Mouse (Mus musculus): Measurements from ENCODE around the gene Prkca. TPM values are rescaled to one million over a fixed set of nuclear protein-coding genes. Genes with fewer than 3 reads are reported as not detected.

Prkca gene
- total and polyA plus RNA-seq, 3 experiments, result 15.3 to 30.9 (median 19.9) TPM

GRCm38 (mm10) chr11:108020889-108021288 lies 322.8 kb downstream of the Prkca start:
- no peaks in the 10 kb centered on the region for H3K36me3 ChIP-seq (ENCODE audit: control insufficient read depth in 1 of 2, insufficient read depth in 2 of 2, low read length in 2 of 2)
- no peaks in the 10 kb centered on the region for H3K27me3 ChIP-seq (ENCODE audit: control insufficient read depth in 1 of 2, insufficient read depth in 2 of 2, low read length in 2 of 2)
- H3K9ac ChIP-seq (ENCODE audit: control insufficient read depth, low read depth, low read length, poor library complexity, severe bottlenecking), result no peak overlapping the region
- no peak for TF ChIP-seq KAT2A (conservative IDR thresholded peaks at IDR 0.05; ENCODE audit: low read depth, low read length)
- TF ChIP-seq POLR2A (IDR thresholded peaks at IDR 0.05; ENCODE audit: control insufficient read depth in 1 of 2, insufficient read depth in 1 of 2, low read depth in 1 of 2, low read length in 2 of 2, poor library complexity in 1 of 2), result no peak
- no peak for TF ChIP-seq BHLHE40 (IDR thresholded peaks at IDR 0.05; ENCODE audit: borderline replicate concordance, low read depth, low read length)
- no peak for TF ChIP-seq MAZ (IDR thresholded peaks at IDR 0.05; ENCODE audit: low read depth, low read length)
- TF ChIP-seq HCFC1 (IDR thresholded peaks at IDR 0.05; ENCODE audit: low read depth, low read length), result no peak
- no peak for TF ChIP-seq GABPA (IDR thresholded peaks at IDR 0.05; ENCODE audit: low read depth, low read length)
- no peak for TF ChIP-seq JUND (IDR thresholded peaks at IDR 0.05; ENCODE audit: low read depth, low read length)
- TF ChIP-seq ETS1 (IDR thresholded peaks at IDR 0.05; ENCODE audit: low read depth, low read length), result no peak
- TF ChIP-seq EP300 (IDR thresholded peaks at IDR 0.05; ENCODE audit: low read depth in 1 of 2, low read length in 2 of 2), result no peak
- TF ChIP-seq ELF1 (IDR thresholded peaks at IDR 0.05; ENCODE audit: low read depth, low read length), result no peak
- TF ChIP-seq USF1 (IDR thresholded peaks at IDR 0.05; ENCODE audit: low read depth, low read length), result no peak
- no peak for TF ChIP-seq ZKSCAN1 (IDR thresholded peaks at IDR 0.05; ENCODE audit: low read depth, low read length)
- TF ChIP-seq POLR2AphosphoS5 (IDR thresholded peaks at IDR 0.05; ENCODE audit: borderline replicate concordance, low read depth, low read length), result no peak
- TF ChIP-seq MYB (IDR thresholded peaks at IDR 0.05; ENCODE audit: low read depth, low read length), result no peak
- no peak for TF ChIP-seq NELFE (IDR thresholded peaks at IDR 0.05; ENCODE audit: low read depth, low read length)
- no peak for TF ChIP-seq CHD1 (IDR thresholded peaks at IDR 0.05; ENCODE audit: low read depth, low read length)
- H3K4me3 ChIP-seq (ENCODE audit: control insufficient read depth in 1 of 2, insufficient read depth in 1 of 2, low read depth in 2 of 2, low read length in 2 of 2), result no peak overlapping the region
- no peaks in the 10 kb centered on the region for H3K79me2 ChIP-seq (ENCODE audit: control insufficient read depth, insufficient read depth, low read length, poor library complexity)
- H3K27ac ChIP-seq (ENCODE audit: control insufficient read depth, low read depth, low read length), result no peak overlapping the region
- no peaks in the 10 kb centered on the region for H3K9me3 ChIP-seq (replicated peaks; ENCODE audit: insufficient read depth, low read length)
- H3K4me1 ChIP-seq (ENCODE audit: control insufficient read depth in 1 of 2, insufficient read depth in 2 of 2, low read length in 2 of 2), result peaks cover 0 to 1% of the 10 kb centered on the region in 2 experiments; a peak in 1 of 4 replicates
- DNase-seq (ENCODE audit: low read depth, low spot score), result no peak

- DNase-seq (ENCODE audit: low read depth, low spot score), result peak; percentile 28
- Histone ChIP-seq H3K36me3 (ENCODE audit: control insufficient read depth in 1 of 2, insufficient read depth in 2 of 2, low read length in 2 of 2) (peaks cover 0 to 6% of the 10 kb centered on the region in 2 experiments; a peak in 2 of 4 replicates), H3K4me1 (ENCODE audit: control insufficient read depth in 1 of 2, insufficient read depth in 2 of 2, low read length in 2 of 2) (peaks cover 0 to 10% of the 10 kb centered on the region in 2 experiments)
- TF ChIP-seq MAFK (IDR thresholded peaks at IDR 0.05; ENCODE audit: borderline replicate concordance, low read depth, low read length) (no peak), BHLHE40 (IDR thresholded peaks at IDR 0.05; ENCODE audit: borderline replicate concordance, low read depth, low read length) (peak; percentile 89), CHD2 (IDR thresholded peaks at IDR 0.05; ENCODE audit: low read length) (no peak), USF1 (IDR thresholded peaks at IDR 0.05; ENCODE audit: low read depth, low read length) (peak; percentile 71), JUND (IDR thresholded peaks at IDR 0.05; ENCODE audit: low read depth, low read length) (no peak), UBTF (IDR thresholded peaks at IDR 0.05; ENCODE audit: borderline replicate concordance, insufficient read depth, low read depth, low read length) (no peak), POLR2AphosphoS5 (IDR thresholded peaks at IDR 0.05; ENCODE audit: borderline replicate concordance, low read depth, low read length) (no peak), SMC3 (IDR thresholded peaks at IDR 0.05; ENCODE audit: low read depth, low read length) (no peak), RAD21 (IDR thresholded peaks at IDR 0.05; ENCODE audit: low read depth, low read length) (no peak), ETS1 (IDR thresholded peaks at IDR 0.05; ENCODE audit: low read depth, low read length) (peak; percentile 47), HCFC1 (IDR thresholded peaks at IDR 0.05; ENCODE audit: low read depth, low read length) (no peak), GATA1 (IDR thresholded peaks at IDR 0.05; ENCODE audit: low read depth, low read length) (peak; percentile 84), SIN3A (IDR thresholded peaks at IDR 0.05; ENCODE audit: low read length) (no peak), TBP (IDR thresholded peaks at IDR 0.05; ENCODE audit: low read depth, low read length) (no peak), ZMIZ1 (IDR thresholded peaks at IDR 0.05; ENCODE audit: low read depth, low read length) (no peak), GABPA (IDR thresholded peaks at IDR 0.05; ENCODE audit: low read depth, low read length) (no peak), MAZ (IDR thresholded peaks at IDR 0.05; ENCODE audit: low read depth, low read length) (no peak), RCOR1 (IDR thresholded peaks at IDR 0.05; ENCODE audit: low read depth, low read length) (no peak), POLR2AphosphoS2 (IDR thresholded peaks at IDR 0.05; ENCODE audit: low read length) (no peak), NRF1 (IDR thresholded peaks at IDR 0.05; ENCODE audit: insufficient read depth, low read depth, low read length, poor library complexity, severe bottlenecking) (no peak), ZKSCAN1 (IDR thresholded peaks at IDR 0.05; ENCODE audit: low read depth, low read length) (no peak), TCF12 (IDR thresholded peaks at IDR 0.05; ENCODE audit: low read depth, low read length) (peak; percentile 66; the same call in 1 of the 2 replicates), NELFE (IDR thresholded peaks at IDR 0.05; ENCODE audit: low read depth, low read length) (no peak), ZC3H11A (IDR thresholded peaks at IDR 0.05; ENCODE audit: low read depth, low read length) (no peak), EP300 (IDR thresholded peaks at IDR 0.05; ENCODE audit: low read depth in 1 of 2, low read length in 2 of 2) (peak; percentile 45 to 59; a peak in 2 of 4 replicates)
Observed at GRCm38 (mm10) chr11:108015284-108015683, 328.4 kb downstream of the Prkca start.

More at GRCm38 (mm10) chr11:108015284-108015683, 328.4 kb downstream of the Prkca start:
- Histone ChIP-seq H3K9me3 (replicated peaks; ENCODE audit: insufficient read depth, low read length) (no peaks in the 10 kb centered on the region), H3K27me3 (ENCODE audit: control insufficient read depth in 1 of 2, insufficient read depth in 2 of 2, low read length in 2 of 2) (no peaks in the 10 kb centered on the region), H3K27ac (ENCODE audit: control insufficient read depth, low read depth, low read length) (no peak overlapping the region), H3K9ac (ENCODE audit: control insufficient read depth, low read depth, low read length, poor library complexity, severe bottlenecking) (no peak overlapping the region), H3K79me2 (ENCODE audit: control insufficient read depth, insufficient read depth, low read length, poor library complexity) (no peaks in the 10 kb centered on the region), H3K4me3 (ENCODE audit: control insufficient read depth in 1 of 2, insufficient read depth in 1 of 2, low read depth in 2 of 2, low read length in 2 of 2) (no peak overlapping the region)

Data from MEL (cell line).